Mouse (Mus musculus): ENCODE results near the gene Pxylp1.
"Not testable (repeated sequence)": the region's sequence is repeated elsewhere in the genome, so short reads cannot be mapped to it uniquely, and the experiment has no call there.

DNA sequence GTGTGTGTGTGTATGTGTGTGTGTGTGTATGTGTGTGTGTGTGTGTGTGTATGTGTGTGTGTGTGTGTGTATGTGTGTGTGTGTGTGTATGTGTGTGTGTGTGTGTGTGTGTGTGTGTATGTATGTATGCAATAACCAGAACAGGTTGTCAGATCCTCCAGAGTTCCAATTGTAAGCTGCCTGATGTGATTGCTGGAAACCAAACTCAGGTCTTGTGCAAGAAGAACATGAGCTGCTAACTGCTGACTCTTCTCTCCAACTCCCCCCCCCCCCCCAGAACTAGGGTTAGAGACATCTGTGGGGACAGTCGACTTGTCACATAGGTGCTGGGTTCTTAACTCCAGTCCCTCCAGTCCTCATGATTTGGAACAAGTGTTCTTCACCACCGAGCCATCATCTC, 44.0 kb upstream of the Pxylp1 start:
- not testable (repeated sequence) for TF ChIP-seq CTCF (IDR thresholded peaks at IDR 0.05; ENCODE audit: low read depth, low read length); POLR2A (IDR thresholded peaks at IDR 0.05; ENCODE audit: extremely low read depth, insufficient read depth, low read length)
